Mouse (Mus musculus): Measurements from ENCODE around the gene Tle4.

GRCm38 (mm10) chr19:14567081-14567480 lies 30.8 kb downstream of the Tle4 start:
- TF ChIP-seq CTCF (IDR thresholded peaks at IDR 0.05; ENCODE audit: insufficient read depth, low read length), result no peak
- TF ChIP-seq POLR2A (IDR thresholded peaks at IDR 0.05; ENCODE audit: borderline replicate concordance, extremely low read depth, low read depth, low read length), result no peak

Measured in lung, adult 2 months (tissue).